Mouse (Mus musculus): ENCODE results near the gene Ampd2. TPM values are rescaled to one million over a fixed set of nuclear protein-coding genes. Genes with fewer than 3 reads are reported as not detected.
A peak's percentile ranks its signal among the peaks of the same experiment; 100 is the strongest.

Ampd2 gene
- polyA plus RNA-seq, 1 experiment from 2014 or later: 38.4 TPM

DNA sequence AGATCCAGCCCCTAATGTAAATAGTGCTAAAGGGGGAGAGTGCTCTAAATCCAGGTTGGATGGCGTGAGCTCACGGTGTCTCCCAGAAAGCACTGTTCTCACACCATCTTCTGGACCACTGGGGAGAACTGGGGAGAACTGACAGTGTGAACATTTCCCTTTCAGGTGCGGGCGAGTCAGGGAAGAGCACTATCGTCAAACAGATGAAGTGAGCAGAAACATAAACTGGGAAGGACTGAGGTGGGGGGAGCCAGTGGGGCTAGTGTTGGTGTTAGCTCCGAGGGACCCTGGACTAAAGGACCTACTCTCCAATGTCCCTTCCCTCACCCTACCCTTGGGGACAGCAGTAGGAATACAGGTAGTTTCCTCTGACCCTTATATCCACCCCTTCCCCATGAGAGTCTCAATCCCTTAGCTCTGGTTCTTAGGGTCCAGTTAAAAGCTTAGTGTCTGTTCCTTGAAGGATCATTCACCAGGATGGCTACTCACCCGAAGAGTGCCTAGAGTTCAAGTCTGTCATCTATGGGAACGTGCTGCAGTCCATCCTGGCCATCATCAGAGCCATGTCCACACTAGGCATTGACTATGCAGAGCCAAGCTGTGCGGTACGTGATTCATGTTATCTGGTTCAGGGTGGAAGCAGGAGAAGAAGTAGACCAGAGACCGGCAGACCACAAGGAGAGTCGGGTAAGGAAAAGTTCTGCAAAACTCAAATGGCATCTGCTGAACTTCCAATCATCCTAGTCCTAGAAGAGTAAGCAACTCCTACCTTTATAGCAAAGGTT is 8.7 kb upstream of the Ampd2 start:
- no peaks in the 10 kb centered on the region for H3K9me3 ChIP-seq
- no peaks in the 10 kb centered on the region for H3K27me3 ChIP-seq
- H3K4me3 ChIP-seq: no peak overlapping the region
- H3K36me3 ChIP-seq: no peaks in the 10 kb centered on the region
- WGBS: 92% methylated on average over 12 of the region's 12 CpGs
- no peak for ATAC-seq (ENCODE audit: insufficient number of reproducible peaks, insufficient read depth, low FRiP score, low TSS enrichment, low read depth)
- no peak overlapping the region for H3K27ac ChIP-seq
- no peak overlapping the region for H3K4me2 ChIP-seq
- no peak overlapping the region for H3K9ac ChIP-seq
- peaks cover 6% of the 10 kb centered on the region; the same call in 1 of the 2 replicates for H3K4me1 ChIP-seq

- H3K9me3 ChIP-seq: no peaks in the 10 kb centered on the region
- peaks cover 11% of the 10 kb centered on the region for H3K4me1 ChIP-seq
- no peak overlapping the region for H3K9ac ChIP-seq
- no peaks in the 10 kb centered on the region for H3K27me3 ChIP-seq
- no peak overlapping the region for H3K27ac ChIP-seq
- 79% methylated on average over 1 of the region's 1 CpGs for WGBS
- H3K36me3 ChIP-seq: no peaks in the 10 kb centered on the region
- no peak overlapping the region for H3K4me2 ChIP-seq
- no peak overlapping the region for H3K4me3 ChIP-seq
- ATAC-seq (ENCODE audit: insufficient number of reproducible peaks, insufficient read depth, low FRiP score, low TSS enrichment, low read depth): no peak
Measured at GRCm38 (mm10) chr3:108094146-108094545, 7.7 kb upstream of the Ampd2 start.

GRCm38 (mm10) chr3:108093306-108093705 is 6.9 kb upstream of the Ampd2 start:
- WGBS: 64% methylated on average over 6 of the region's 6 CpGs
- no peak for ATAC-seq (ENCODE audit: insufficient number of reproducible peaks, insufficient read depth, low FRiP score, low TSS enrichment, low read depth)

DNA sequence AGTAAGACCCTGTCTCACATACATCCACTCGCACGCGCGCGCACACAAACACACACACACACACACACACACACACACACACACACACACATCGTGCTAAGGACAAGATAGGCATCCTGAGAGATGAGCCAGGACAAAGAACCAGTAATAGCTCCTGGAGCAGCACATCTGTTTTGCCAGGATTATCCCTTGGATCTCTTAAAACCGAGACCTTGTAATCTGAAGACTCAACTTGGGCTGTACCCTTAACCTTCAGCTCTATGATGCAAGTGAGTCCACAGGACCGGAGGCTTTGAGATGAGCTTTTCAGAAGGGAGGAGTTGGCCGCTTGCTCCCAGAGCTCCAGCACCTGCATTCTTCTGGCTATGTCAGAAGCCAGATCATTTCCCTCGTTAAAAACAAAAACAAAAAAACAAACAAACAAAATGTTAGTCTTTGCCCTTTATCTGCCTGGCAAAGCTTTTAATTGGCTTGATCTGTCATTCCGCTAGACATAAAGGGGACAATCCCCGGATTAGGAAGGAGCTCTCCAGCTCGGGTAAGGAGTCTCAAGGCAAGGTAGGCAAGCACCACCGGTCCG is 6.2 kb upstream of the Ampd2 start, which contains the start of gene Gnat2:
Gene Gnat2, plus strand, starts transcription at position 254 of the 580 bp plus-strand sequence.
- no peak within 1 kb of the TSS for H3K4me2 ChIP-seq
- no peaks in the 10 kb centered on the region for H3K9me3 ChIP-seq
- no peak for ATAC-seq (ENCODE audit: insufficient number of reproducible peaks, insufficient read depth, low FRiP score, low TSS enrichment, low read depth)
- H3K4me3 ChIP-seq: no peak within 1 kb of the TSS
- H3K4me1 ChIP-seq: peaks cover 21% of the 10 kb centered on the region
- no peaks in the 10 kb centered on the region for H3K27me3 ChIP-seq
- H3K27ac ChIP-seq: no peak within 1 kb of the TSS
- 73% methylated on average over 15 of the region's 15 CpGs for WGBS
- H3K36me3 ChIP-seq: no peaks in the 10 kb centered on the region
- no peak within 1 kb of the TSS for H3K9ac ChIP-seq

More at GRCm38 (mm10) chr3:108093306-108093705, 6.9 kb upstream of the Ampd2 start:
- no peak overlapping the region for H3K27ac ChIP-seq
- no peaks in the 10 kb centered on the region for H3K36me3 ChIP-seq
- no peak overlapping the region for H3K4me3 ChIP-seq
- H3K4me2 ChIP-seq: no peak overlapping the region
- H3K27me3 ChIP-seq: no peaks in the 10 kb centered on the region
- H3K9ac ChIP-seq: no peak overlapping the region
- H3K4me1 ChIP-seq: peaks cover 19% of the 10 kb centered on the region
- H3K9me3 ChIP-seq: no peaks in the 10 kb centered on the region

- peaks cover 27% of the 10 kb centered on the region for H3K4me1 ChIP-seq
- no peak overlapping the region for H3K27ac ChIP-seq
- no peaks in the 10 kb centered on the region for H3K27me3 ChIP-seq
- H3K9ac ChIP-seq: no peak overlapping the region
- no peak overlapping the region for H3K4me3 ChIP-seq
- no peaks in the 10 kb centered on the region for H3K36me3 ChIP-seq
- H3K9me3 ChIP-seq: no peaks in the 10 kb centered on the region
- ATAC-seq (ENCODE audit: insufficient number of reproducible peaks, insufficient read depth, low FRiP score, low TSS enrichment, low read depth): no peak
- H3K4me2 ChIP-seq: no peak overlapping the region
- 80% methylated on average over 6 of the region's 6 CpGs for WGBS
Measured at GRCm38 (mm10) chr3:108092030-108092429, 5.6 kb upstream of the Ampd2 start.

- 67% methylated on average over 2 of the region's 2 CpGs for WGBS
- ATAC-seq (ENCODE audit: insufficient number of reproducible peaks, insufficient read depth, low FRiP score, low TSS enrichment, low read depth): no peak
- no peak overlapping the region for H3K9ac ChIP-seq
- no peaks in the 10 kb centered on the region for H3K27me3 ChIP-seq
- no peaks in the 10 kb centered on the region for H3K36me3 ChIP-seq
- H3K4me2 ChIP-seq: no peak overlapping the region
- no peak overlapping the region for H3K4me3 ChIP-seq
- H3K4me1 ChIP-seq: peaks cover 40% of the 10 kb centered on the region
- no peak overlapping the region for H3K27ac ChIP-seq
- H3K9me3 ChIP-seq: no peaks in the 10 kb centered on the region
Measured at GRCm38 (mm10) chr3:108090561-108090960, 4.1 kb upstream of the Ampd2 start.

DNA sequence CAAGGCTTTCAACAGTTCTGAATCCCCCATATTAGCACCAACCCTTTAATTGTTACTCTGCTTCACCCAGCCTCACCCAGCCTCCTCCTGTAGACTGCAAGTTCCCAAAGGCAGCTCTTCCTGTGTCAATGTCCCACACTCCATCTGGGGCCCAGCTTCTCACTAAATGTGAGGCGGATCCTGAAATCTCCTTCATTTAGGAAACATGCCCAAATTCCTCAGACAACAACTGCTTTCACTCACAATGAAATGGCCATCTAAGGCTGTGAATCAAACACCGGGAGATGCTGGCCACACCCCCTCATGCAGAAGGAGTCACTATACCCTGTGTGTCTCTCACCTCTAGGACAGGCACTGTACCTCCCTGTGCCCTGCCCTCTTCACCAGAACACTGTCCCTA is 3.5 kb upstream of the Ampd2 start:
- Histone ChIP-seq H3K4me3 (no peak overlapping the region), H3K4me1 (peaks cover 41% of the 10 kb centered on the region), H3K9me3 (no peaks in the 10 kb centered on the region), H3K9ac (no peak overlapping the region), H3K4me2 (no peak overlapping the region), H3K36me3 (no peaks in the 10 kb centered on the region), H3K27me3 (no peaks in the 10 kb centered on the region), H3K27ac (0 out of 2 replicates have a peak overlapping the region, but pooled peaks have one; percentile 39)
- 41% methylated on average over 2 of the region's 2 CpGs for WGBS
- no peak for ATAC-seq (ENCODE audit: insufficient number of reproducible peaks, insufficient read depth, low FRiP score, low TSS enrichment, low read depth)

DNA sequence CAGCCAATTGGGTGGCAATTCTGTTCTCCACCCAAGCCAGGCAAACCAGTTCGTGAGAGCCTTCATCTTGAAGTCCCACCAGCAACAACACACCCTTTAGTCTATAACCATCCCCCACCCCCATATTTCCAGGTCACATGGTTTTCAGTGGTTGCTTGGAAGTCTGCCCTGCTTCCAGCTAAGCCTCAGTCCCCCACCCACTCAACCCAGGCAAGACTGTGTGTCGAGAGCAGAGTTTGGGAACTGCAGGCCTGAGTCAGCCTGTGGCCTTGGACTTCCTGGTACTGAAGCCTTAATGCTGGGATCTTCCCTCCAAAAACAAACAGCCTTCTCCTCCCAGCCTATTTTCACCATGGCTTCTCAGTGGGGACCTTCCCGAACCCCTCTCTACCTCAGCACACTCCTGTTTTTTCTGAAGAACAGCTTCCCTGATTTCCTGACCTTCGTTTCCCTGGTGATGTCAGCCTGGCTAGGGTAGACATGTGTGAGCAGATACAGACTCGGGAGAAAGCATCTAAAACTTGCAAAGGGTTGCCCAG is 2.5 kb upstream of the Ampd2 start:
- 39% methylated on average over 5 of the region's 5 CpGs for WGBS
- Histone ChIP-seq H3K27ac (peak overlapping the region; percentile 16; the same call in 1 of the 2 replicates), H3K36me3 (no peaks in the 10 kb centered on the region), H3K4me2 (no peak overlapping the region), H3K9ac (0 out of 2 replicates have a peak overlapping the region, but pooled peaks have one; percentile 40), H3K27me3 (no peaks in the 10 kb centered on the region), H3K4me3 (no peak overlapping the region), H3K9me3 (no peaks in the 10 kb centered on the region), H3K4me1 (peaks cover 51% of the 10 kb centered on the region)
- ATAC-seq (ENCODE audit: insufficient number of reproducible peaks, insufficient read depth, low FRiP score, low TSS enrichment, low read depth): no peak

DNA sequence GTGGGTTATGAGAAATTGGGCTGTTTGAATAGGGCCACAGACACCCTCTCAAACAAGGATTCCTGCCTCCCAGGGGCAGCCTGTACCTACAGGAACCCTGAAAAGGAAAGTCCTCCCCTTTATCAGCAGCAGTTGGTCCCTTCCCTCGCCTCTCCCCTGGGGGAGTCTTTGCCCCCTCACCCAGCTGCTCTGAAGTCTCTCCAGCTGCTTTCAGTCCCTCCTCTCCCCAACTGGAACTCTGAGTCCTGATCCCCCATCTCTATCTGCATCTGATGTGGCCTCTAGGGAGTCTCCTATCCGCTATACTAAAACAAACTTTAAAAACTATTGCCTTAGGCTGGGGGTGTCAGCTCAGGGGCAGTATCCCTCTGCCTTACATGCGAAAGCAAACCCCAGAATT is 878 bp upstream of the Ampd2 start:
- WGBS: 84% methylated on average over 3 of the region's 3 CpGs
- no peaks in the 10 kb centered on the region for H3K27me3 ChIP-seq
- no peak overlapping the region for H3K9ac ChIP-seq
- no peak for ATAC-seq (ENCODE audit: insufficient number of reproducible peaks, insufficient read depth, low FRiP score, low TSS enrichment, low read depth)
- no peak overlapping the region for H3K4me3 ChIP-seq
- peaks cover 62% of the 10 kb centered on the region for H3K4me1 ChIP-seq
- no peaks in the 10 kb centered on the region for H3K36me3 ChIP-seq
- H3K27ac ChIP-seq: no peak overlapping the region
- H3K9me3 ChIP-seq: no peaks in the 10 kb centered on the region
- H3K4me2 ChIP-seq: peak overlapping the region; percentile 100; the same call in 1 of the 2 replicates

DNA sequence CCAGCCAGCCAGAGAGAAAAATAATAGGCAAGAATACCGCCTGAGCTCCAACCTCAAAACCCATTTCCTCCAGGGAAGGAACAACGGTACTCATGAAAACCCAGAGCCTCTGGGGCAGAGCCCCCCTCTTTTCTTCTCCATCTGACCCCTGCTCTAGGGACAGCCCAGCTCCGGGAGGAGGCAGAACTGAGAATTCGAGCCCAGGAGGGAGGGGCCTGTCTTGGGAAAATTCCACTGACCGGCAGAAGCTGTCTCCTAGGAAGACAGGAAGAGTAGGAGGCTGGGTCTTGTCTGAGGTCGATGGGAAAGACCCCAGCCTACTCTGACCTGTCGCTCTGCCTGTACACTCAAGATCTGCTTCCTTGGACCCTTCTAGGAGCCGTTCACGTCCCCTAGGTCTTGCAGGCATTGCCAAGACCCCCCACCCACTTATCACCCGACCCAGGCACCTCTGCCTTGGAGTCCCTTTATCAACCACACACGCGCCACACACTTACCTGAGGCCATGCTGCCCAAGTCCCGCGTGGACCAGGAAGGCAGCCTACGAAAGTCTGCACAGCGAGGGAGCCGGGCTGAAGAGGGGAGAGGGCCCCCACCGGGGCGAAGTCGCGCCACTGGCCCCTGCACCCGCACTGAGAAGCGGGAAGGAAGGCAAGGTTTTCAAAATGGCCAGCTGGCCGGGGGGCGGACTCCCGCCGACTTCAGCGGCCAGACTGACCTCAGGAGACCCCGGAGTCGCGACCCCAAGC is 556 bp downstream of the Ampd2 start:
- H3K9ac ChIP-seq: peak overlapping the region; percentile 82
- peak overlapping the region; percentile 100 for H3K4me2 ChIP-seq
- peak; percentile 43 for ATAC-seq (ENCODE audit: insufficient number of reproducible peaks, insufficient read depth, low FRiP score, low TSS enrichment, low read depth)
- H3K27ac ChIP-seq: peak overlapping the region; percentile 85
- no peaks in the 10 kb centered on the region for H3K27me3 ChIP-seq
- H3K4me1 ChIP-seq: peaks cover 70% of the 10 kb centered on the region
- WGBS: under 1% methylated on average over 31 of the region's 31 CpGs
- H3K4me3 ChIP-seq: peak overlapping the region; percentile 68
- no peaks in the 10 kb centered on the region for H3K36me3 ChIP-seq
- H3K9me3 ChIP-seq: no peaks in the 10 kb centered on the region

- peak overlapping the region; percentile 85 for H3K27ac ChIP-seq
- peak overlapping the region; percentile 82 for H3K9ac ChIP-seq
- peak overlapping the region; percentile 100 for H3K4me2 ChIP-seq
- H3K27me3 ChIP-seq: no peaks in the 10 kb centered on the region
- no peaks in the 10 kb centered on the region for H3K9me3 ChIP-seq
- peaks cover 5% of the 10 kb centered on the region for H3K36me3 ChIP-seq
- H3K4me3 ChIP-seq: peak overlapping the region; percentile 68
- peak; percentile 78 for ATAC-seq (ENCODE audit: insufficient number of reproducible peaks, insufficient read depth, low FRiP score, low TSS enrichment, low read depth)
- peaks cover 65% of the 10 kb centered on the region for H3K4me1 ChIP-seq
- WGBS: under 1% methylated on average over 14 of the region's 14 CpGs
Measured at GRCm38 (mm10) chr3:108085281-108085720, 1.1 kb downstream of the Ampd2 start.

Data from embryonic facial prominence, embryonic 13.5 days (tissue).